Mouse (Mus musculus) left cerebral cortex, adult 8-10 months (tissue): ENCODE results near the gene Fscn1. TPM values are rescaled to one million over a fixed set of nuclear protein-coding genes. Genes with fewer than 3 reads are reported as not detected.
A peak's percentile ranks its signal among the peaks of the same experiment; 100 is the strongest.

ENCODE experiments used
- DNase-seq, 2 experiments: peaks; one replicate each; pipeline ENCODE4 v3.0.0; 2022; ENCODE audit warnings: low spot score in 2 of 2
- total RNA-seq, 4 experiments: library from RNA; stranded (reverse); gene quantifications; 2 replicates each; pipeline ENCODE4 v1.2.4; 2022

Gene Fscn1
- total RNA-seq, result 100 to 1,000 TPM; 218 to 276 (median 259) TPM

- DNase-seq, result peak; percentile 75 to 97
Measured at GRCm38 (mm10) chr5:142959576-142960556, at the start of gene Fscn1. TSS of gene Fscn1 (plus strand) at chr5:142960343.

- no peak for DNase-seq
Measured at GRCm38 (mm10) chr5:142911629-142912028, 48.5 kb upstream of the Fscn1 start.

- DNase-seq, result no peak
Measured at GRCm38 (mm10) chr5:142912320-142912719, 47.8 kb upstream of the Fscn1 start.

GRCm38 (mm10) chr5:142912739-142913138 lies 47.4 kb upstream of the Fscn1 start:
- no peak for DNase-seq

- DNase-seq, result no peak
Measured at GRCm38 (mm10) chr5:142915231-142915630, 44.9 kb upstream of the Fscn1 start.

- no peak for DNase-seq
Measured at GRCm38 (mm10) chr5:142916593-142916992, 43.5 kb upstream of the Fscn1 start.

GRCm38 (mm10) chr5:142917402-142917801 lies 42.7 kb upstream of the Fscn1 start:
- no peak for DNase-seq

GRCm38 (mm10) chr5:142920311-142921073 lies 39.7 kb upstream of the Fscn1 start:
- no peak for DNase-seq

GRCm38 (mm10) chr5:142921074-142921459 lies 39.1 kb upstream of the Fscn1 start:
- DNase-seq, result no peak

- DNase-seq, result no peak
Measured at GRCm38 (mm10) chr5:142922251-142922650, 37.9 kb upstream of the Fscn1 start.

- no peak for DNase-seq
Measured at GRCm38 (mm10) chr5:142923781-142924180, 36.4 kb upstream of the Fscn1 start.

GRCm38 (mm10) chr5:142924336-142924959 lies 35.7 kb upstream of the Fscn1 start:
- no peak for DNase-seq

GRCm38 (mm10) chr5:142926204-142926939 lies 33.8 kb upstream of the Fscn1 start:
- DNase-seq, result no peak

GRCm38 (mm10) chr5:142926940-142927228 lies 33.3 kb upstream of the Fscn1 start:
- no peak for DNase-seq

- no peak for DNase-seq
Measured at GRCm38 (mm10) chr5:142927341-142927930, 32.7 kb upstream of the Fscn1 start.

GRCm38 (mm10) chr5:142928749-142929399 lies 31.3 kb upstream of the Fscn1 start:
- DNase-seq, result peak; percentile 47 to 58

- no peak for DNase-seq
Measured at GRCm38 (mm10) chr5:142929400-142929752, 30.8 kb upstream of the Fscn1 start.

- DNase-seq, result no peak
Measured at GRCm38 (mm10) chr5:142931241-142931745, 28.9 kb upstream of the Fscn1 start.

GRCm38 (mm10) chr5:142932084-142932685 lies 28.0 kb upstream of the Fscn1 start:
- DNase-seq, result peak; percentile 35 to 60

GRCm38 (mm10) chr5:142932731-142933130 lies 27.4 kb upstream of the Fscn1 start:
- DNase-seq, result no peak
